Mouse (Mus musculus) stomach, postnatal 0 days (tissue): ENCODE measurements around the gene D430019H16Rik. TPM values are rescaled to one million over a fixed set of nuclear protein-coding genes. Genes with fewer than 3 reads are reported as not detected.
A peak's percentile ranks its signal among the peaks of the same experiment; 100 is the strongest.

ENCODE experiments used
- ATAC-seq: fragments of 200-750 bp; cut with Nextera tagmentation; 2 replicates; pipeline ENCODE4 v1.8.0; 2017; ENCODE audit not compliant: low FRiP score, low TSS enrichment
- DNase-seq: peaks from one replicate; pipeline ENCODE4 v3.0.0-alpha.2; 2016; ENCODE audit warnings: low spot score
- H3K27ac ChIP-seq: fragments of 300-500 bp; sonication (generic); replicated peaks from 2 replicates; pipeline ENCODE4 v1.5.1; 2014; ENCODE audit warnings: mild to moderate bottlenecking, control low read depth
- H3K27me3 ChIP-seq: fragments of 300-500 bp; sonication (generic); 2 replicates; pipeline ENCODE4 v1.6.1; 2014; ENCODE audit warnings: low read length; ENCODE audit not compliant: control insufficient read depth, insufficient read depth
- H3K36me3 ChIP-seq: fragments of 300-500 bp; sonication (generic); 2 replicates; pipeline ENCODE4 v1.6.1; 2014; ENCODE audit warnings: low read length, mixed read lengths; ENCODE audit not compliant: control insufficient read depth, insufficient read depth
- H3K4me1 ChIP-seq: fragments of 300-500 bp; sonication (generic); replicated peaks from 2 replicates; pipeline ENCODE4 v1.6.1; 2014; ENCODE audit warnings: antibody characterized with exemption; ENCODE audit not compliant: control insufficient read depth, insufficient read depth
- H3K4me2 ChIP-seq: fragments of 300-500 bp; sonication (generic); replicated peaks from 2 replicates; pipeline ENCODE4 v1.6.1; 2014; ENCODE audit warnings: low read depth, mild to moderate bottlenecking, control low read depth, moderate library complexity
- H3K4me3 ChIP-seq: fragments of 300-500 bp; sonication (generic); 2 replicates; pipeline ENCODE4 v1.5.1; 2014; ENCODE audit warnings: low read depth, low read length, control low read depth
- H3K9ac ChIP-seq: fragments of 300-500 bp; sonication (generic); 2 replicates; pipeline ENCODE4 v1.6.1; 2014; ENCODE audit warnings: mild to moderate bottlenecking, low read length, control low read depth, mixed read lengths
- H3K9me3 ChIP-seq: fragments of 300-500 bp; sonication (generic); 2 replicates; pipeline ENCODE4 v1.6.1; 2016; ENCODE audit warnings: low read length; ENCODE audit not compliant: control insufficient read depth
- CTCF ChIP-seq: IDR thresholded peaks from 2 replicates; pipeline ENCODE4 v1.5.1; 2016; ENCODE audit warnings: antibody characterized with exemption, low read depth, mild to moderate bottlenecking, moderate library complexity
- EP300 ChIP-seq: optimal IDR thresholded peaks from 2 replicates; pipeline ENCODE3; 2016; ENCODE audit warnings: antibody characterized with exemption
- WGBS: fragments of 180-500 bp; shearing (Covaris S2); extraction: QIAGEN DNeasy Blood & Tissue Kit; methylation state at CpG from one replicate; pipeline ENCODE4 v1.1.7; 2014; 5-methylcytosine and 5-hydroxymethylcytosine counted together
- polyA plus RNA-seq: library from polyadenylated mRNA; unstranded; fragments of >200 nt; fragmentation: Nextera tagmentation; extraction: Ambion mirVana; gene quantifications from 2 replicates; pipeline ENCODE4 v1.2.1, GENCODE M21; 2015

D430019H16Rik gene
- polyA plus RNA-seq, 1 experiment from 2014 or later: 0.55 TPM

DNA sequence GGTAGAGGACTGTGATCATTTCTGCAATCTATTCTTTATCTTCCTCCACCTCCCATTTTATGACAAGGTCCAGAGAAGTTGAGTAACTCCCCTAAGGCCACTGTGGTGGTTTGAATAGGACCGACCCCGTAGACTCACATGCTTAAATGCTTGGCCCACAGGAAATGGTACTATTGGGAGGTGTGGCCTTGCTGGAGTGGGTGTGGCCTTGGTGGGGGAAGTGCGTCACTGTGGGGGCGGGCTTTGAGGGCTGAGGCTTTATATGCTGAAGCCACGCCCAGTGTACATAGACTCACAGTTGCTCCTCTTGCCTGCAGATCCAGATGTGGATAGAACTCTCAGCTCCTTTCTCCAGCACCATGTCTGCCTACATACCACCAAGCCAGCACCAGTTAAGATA is 57.5 kb downstream of the D430019H16Rik start:
- Histone ChIP-seq H3K36me3 (no peaks in the 10 kb centered on the region), H3K9me3 (no peaks in the 10 kb centered on the region), H3K9ac (no peak overlapping the region), H3K27me3 (no peaks in the 10 kb centered on the region), H3K27ac (peak overlapping the region; percentile 49; the same call in 1 of the 2 replicates), H3K4me2 (no peak overlapping the region), H3K4me3 (no peak overlapping the region), H3K4me1 (no peaks in the 10 kb centered on the region)
- no peak for TF ChIP-seq CTCF
- no peak for TF ChIP-seq EP300
- no peak for DNase-seq
- peak; percentile 35; the same call in 1 of the 2 replicates for ATAC-seq
- WGBS: 75% methylated on average over 5 of the region's 5 CpGs

- peak; percentile 58; the same call in 1 of the 2 replicates for ATAC-seq
- Histone ChIP-seq H3K4me1 (no peaks in the 10 kb centered on the region), H3K36me3 (no peaks in the 10 kb centered on the region), H3K27ac (peak overlapping the region; percentile 49), H3K9me3 (no peaks in the 10 kb centered on the region), H3K4me2 (no peak overlapping the region), H3K4me3 (no peak overlapping the region), H3K27me3 (no peaks in the 10 kb centered on the region), H3K9ac (no peak overlapping the region)
- no peak for TF ChIP-seq EP300
- TF ChIP-seq CTCF: no peak
- DNase-seq: no peak
- 51% methylated on average over 16 of the region's 16 CpGs for WGBS
These were observed 58.2 kb downstream of the D430019H16Rik start for GRCm38 (mm10) chr12:105511671-105512502.

- WGBS: 74% methylated on average over 10 of the region's 10 CpGs
- Histone ChIP-seq H3K27ac (no peak overlapping the region), H3K9me3 (no peaks in the 10 kb centered on the region), H3K9ac (no peak overlapping the region), H3K4me1 (no peaks in the 10 kb centered on the region), H3K27me3 (no peaks in the 10 kb centered on the region), H3K4me3 (no peak overlapping the region), H3K36me3 (no peaks in the 10 kb centered on the region), H3K4me2 (no peak overlapping the region)
- DNase-seq: no peak
- no peak for ATAC-seq
- TF ChIP-seq EP300 (no peak), CTCF (no peak)
These were observed 60.5 kb downstream of the D430019H16Rik start for GRCm38 (mm10) chr12:105514111-105514510.

DNA sequence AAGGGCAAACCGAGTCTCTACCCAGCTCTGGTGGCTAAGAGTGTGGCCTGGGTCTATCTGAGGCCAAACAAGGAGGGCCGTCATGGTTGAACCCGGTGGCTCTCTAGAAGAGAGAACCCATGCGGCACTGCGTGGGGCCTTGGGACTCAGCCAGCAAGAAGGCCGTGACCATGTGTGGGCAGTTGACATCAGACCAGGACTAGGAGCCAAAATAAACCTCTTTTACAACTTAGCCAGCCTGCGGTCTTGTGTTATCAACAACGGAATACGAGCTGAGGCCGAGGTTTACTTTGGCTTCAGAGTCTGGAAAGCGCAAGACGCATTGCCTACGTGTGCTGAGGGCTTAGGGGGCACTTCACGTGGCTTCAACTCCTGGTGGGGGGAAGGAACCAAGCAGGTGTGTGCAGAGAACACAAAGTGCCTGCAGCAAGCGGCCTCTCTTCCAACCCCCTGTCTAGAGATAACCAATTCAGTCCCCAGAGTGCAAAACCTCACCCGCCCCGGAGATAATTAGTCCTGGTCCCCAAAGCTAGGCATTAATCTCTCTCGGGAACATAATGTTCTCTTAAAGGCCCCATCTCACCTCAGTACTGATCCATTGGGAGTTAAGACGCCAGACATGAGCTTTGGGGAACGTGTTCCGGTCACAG is 63.5 kb downstream of the D430019H16Rik start:
- H3K4me1 ChIP-seq: no peaks in the 10 kb centered on the region
- H3K9ac ChIP-seq: no peak overlapping the region
- no peaks in the 10 kb centered on the region for H3K9me3 ChIP-seq
- TF ChIP-seq CTCF: no peak
- TF ChIP-seq EP300: peak; percentile 8
- DNase-seq (peak; percentile 47), ATAC-seq (peak; percentile 53)
- H3K27me3 ChIP-seq: no peaks in the 10 kb centered on the region
- H3K36me3 ChIP-seq: no peaks in the 10 kb centered on the region
- H3K4me2 ChIP-seq: no peak overlapping the region
- no peak overlapping the region for H3K27ac ChIP-seq
- 38% methylated on average over 21 of the region's 21 CpGs for WGBS
- no peak overlapping the region for H3K4me3 ChIP-seq

- H3K27me3 ChIP-seq: no peaks in the 10 kb centered on the region
- H3K9ac ChIP-seq: no peak overlapping the region
- H3K4me1 ChIP-seq: no peaks in the 10 kb centered on the region
- no peak overlapping the region for H3K4me2 ChIP-seq
- H3K9me3 ChIP-seq: no peaks in the 10 kb centered on the region
- H3K27ac ChIP-seq: peak overlapping the region; percentile 24; the same call in 1 of the 2 replicates
- ATAC-seq: no peak
- WGBS: 89% methylated on average over 2 of the region's 2 CpGs
- H3K36me3 ChIP-seq: no peaks in the 10 kb centered on the region
- no peak overlapping the region for H3K4me3 ChIP-seq
- DNase-seq: no peak
- no peak for TF ChIP-seq CTCF
- TF ChIP-seq EP300: no peak
These were observed 66.2 kb downstream of the D430019H16Rik start for GRCm38 (mm10) chr12:105519851-105520250.
